Mouse (Mus musculus): ENCODE measurements at regions not wholly inside any gene's neighbourhood (a gene's known extent, or its start where the extent isn't known, plus 50 kb on each side); places are given as distances from the start of the nearest gene placed in this dataset.
A peak's percentile ranks its signal among the peaks of the same experiment; 100 is the strongest.
"Not testable (repeated sequence)": the region's sequence is repeated elsewhere in the genome, so short reads cannot be mapped to it uniquely, and the experiment has no call there.

DNA sequence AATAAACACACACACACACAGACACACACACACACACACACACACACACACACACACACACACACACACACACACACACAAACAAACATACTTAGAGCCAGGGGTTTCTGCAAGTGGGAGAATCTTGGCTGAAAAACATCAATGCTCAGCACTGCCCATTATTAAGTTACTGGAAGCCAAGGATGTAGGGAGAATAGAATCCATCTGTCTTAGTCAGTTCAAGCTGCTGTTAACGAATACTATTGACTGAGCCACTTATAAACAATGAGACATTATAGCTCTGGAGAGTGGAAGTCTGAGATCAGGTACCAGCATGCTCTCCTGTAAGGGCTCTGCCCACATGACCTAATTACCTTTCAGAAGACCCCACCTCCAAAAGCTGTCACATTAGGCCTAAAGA lies 87.4 kb downstream of the Fam174b start:
- intact Hi-C loops (cut with DNase I) = no loop called here
- DNase-seq = no peak

DNA sequence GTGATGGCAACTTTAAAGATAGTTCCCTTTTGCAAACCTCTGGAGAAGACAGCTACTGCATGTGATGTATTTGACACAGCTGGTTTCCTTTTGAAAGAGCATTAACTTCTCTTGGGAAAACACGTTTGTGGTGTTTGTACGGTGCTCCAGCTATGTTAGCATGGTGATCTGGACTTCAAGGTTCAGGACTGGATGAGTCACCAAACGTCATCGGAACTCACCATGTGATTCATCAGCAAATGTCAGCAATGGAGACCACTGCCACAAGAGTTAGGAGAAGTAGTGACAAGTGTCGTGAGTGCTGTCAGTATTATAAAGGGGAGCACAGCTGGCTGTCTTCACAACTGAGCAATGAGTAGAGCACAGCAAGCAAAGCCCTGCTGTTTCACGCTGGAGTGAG lies 90.5 kb downstream of the Fam174b start:
- DNase-seq = no peak
- intact Hi-C loops (cut with DNase I) = no loop called here

DNA sequence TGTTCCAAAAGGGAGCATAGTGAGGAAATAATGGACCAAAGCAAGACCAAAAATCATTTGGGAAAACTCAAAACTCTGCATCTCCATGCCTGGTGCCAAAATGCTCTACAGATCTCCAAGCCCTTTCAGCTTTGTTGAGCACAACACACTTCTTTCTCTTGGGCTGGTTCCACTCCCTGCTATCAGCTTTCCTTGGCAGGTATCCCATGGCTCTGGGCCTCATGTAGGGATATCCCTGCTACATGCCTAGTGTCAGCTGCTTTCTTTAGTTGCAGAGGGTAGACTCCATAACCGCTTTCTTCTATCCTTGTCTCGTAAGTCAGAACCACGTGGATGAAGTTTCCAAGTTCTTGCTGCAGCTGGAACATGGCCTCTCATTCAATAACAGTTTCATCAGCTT lies 100.3 kb downstream of the Fam174b start:
- intact Hi-C loops (cut with DNase I) = no loop called here

DNA sequence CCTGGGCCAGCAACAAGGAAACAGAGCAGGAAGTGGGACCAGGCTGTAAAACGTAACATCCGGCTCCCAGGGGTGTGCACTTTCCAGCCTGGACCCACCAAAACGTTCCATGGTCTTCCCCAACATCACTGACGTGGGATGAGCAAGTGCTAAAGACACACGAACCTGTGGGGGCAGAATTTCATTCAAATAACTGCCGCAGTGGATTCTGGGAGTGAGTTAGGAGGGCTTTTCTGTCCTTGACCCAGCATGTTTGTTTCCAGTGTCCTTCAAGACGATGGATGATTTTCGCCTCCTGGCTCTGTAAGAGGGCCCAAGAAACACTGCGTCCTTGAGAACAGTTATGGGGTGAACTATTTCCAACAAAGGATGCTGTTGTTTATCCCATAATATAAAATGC lies 112.1 kb downstream of the Fam174b start:
- DNase-seq = no peak
- intact Hi-C loops (cut with DNase I) = no loop called here

More for the DNA sequence above, 100.3 kb downstream of the Fam174b start:
- peak; percentile 11 to 62 for DNase-seq

DNA sequence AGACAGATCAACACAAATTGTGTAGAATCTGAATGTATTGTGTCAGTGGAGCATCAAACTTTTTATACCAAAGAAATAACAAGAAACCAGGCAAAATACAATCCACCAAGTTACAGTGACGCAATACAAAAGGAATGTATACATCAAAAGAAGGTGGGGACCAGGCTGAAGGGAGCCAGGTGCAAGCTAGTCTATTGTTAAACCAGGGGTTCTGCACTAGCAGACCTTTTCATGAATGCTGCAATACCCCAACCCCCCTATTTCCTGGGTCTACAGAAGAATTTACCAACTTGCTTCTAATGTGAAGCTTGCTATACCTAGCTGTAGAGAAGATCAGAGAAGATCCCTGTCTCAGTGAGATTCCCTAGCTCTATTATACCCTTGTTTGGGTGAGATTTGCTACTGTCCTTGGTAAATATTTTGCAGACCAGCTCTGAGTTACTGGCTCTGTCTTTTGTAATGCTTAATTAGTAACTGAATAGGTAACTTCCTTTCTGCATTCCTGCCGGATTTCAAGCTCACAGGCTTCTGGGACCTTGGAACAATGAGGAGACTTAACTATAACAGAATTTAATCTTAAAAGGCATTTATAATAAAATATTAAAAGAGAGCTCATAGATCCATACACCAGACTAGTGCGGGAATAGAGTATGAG lies 113.3 kb downstream of the Fam174b start:
- DNase-seq; intact Hi-C loops (cut with DNase I): not testable (repeated sequence)

DNA sequence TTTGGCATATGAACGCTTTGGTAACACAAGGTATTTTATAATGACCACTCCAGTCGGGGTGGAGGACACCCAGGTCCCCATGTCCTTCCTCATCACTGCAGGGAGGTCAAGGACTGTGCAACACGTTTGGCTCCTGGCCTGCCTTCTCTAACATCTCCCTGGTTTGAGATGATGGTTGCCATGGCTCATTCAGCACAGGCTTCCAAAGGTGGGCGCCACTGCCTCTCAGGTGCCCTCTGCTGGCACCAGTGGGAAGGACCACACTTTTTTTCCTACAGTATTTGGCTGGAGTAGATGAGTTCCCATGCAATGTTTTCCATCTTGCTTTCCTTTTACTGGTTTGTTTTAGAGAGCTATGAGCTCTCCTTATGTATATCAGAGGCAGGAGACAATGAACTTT lies 115.4 kb downstream of the Fam174b start:
- DNase-seq = peak; percentile 19 to 62
- intact Hi-C loops (cut with DNase I) = loop anchor here (2.0 to 5.0 kb wide), 2 partner anchors 201 to 497 kb away; no protein-coding TSS in a partner anchor

DNA sequence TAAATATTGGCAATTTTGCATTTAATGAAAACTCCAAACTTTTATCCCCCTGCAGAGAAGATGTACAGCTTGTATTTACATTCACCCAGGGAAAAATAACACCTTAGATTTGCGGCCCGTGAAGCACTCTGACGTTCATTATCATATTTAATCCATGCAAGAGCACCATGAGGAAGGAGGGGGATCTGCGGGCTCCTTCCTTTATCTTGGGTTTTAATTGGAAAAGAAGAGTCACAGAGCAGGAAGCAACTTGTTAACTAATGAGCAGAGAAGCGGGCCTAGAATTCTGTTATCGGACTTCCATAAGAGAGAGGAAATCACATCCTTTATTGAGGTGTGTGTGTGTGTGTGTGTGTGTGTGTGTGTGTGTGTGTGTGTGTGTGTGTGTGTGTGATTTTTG lies 116.8 kb downstream of the Fam174b start:
- intact Hi-C loops (cut with DNase I) = loop anchor here (5.0 kb wide), 1 partner anchor 495 kb away; no protein-coding TSS in a partner anchor

DNA sequence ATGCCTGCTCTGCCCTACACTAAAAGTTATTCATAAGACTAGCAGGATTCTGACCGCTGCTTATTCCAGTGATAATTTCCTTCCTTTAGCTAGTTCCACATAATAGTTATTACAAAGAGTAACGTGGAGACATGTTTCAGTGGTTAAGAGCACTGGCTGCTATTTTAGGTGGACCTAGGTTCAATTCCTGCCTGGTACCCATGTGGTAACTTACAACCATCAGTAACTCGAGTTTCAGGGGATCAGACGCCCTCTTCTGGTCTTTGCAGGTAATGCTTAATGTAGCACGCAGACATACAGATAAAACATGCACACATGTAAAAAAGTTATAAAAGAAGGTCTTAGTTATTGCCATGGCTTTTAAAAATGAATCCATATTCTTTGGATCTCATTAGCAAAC lies 125.0 kb downstream of the Fam174b start:
- DNase-seq = no peak
- intact Hi-C loops (cut with DNase I) = no loop called here

More for the DNA sequence above, 116.8 kb downstream of the Fam174b start:
- DNase-seq = no peak

DNA sequence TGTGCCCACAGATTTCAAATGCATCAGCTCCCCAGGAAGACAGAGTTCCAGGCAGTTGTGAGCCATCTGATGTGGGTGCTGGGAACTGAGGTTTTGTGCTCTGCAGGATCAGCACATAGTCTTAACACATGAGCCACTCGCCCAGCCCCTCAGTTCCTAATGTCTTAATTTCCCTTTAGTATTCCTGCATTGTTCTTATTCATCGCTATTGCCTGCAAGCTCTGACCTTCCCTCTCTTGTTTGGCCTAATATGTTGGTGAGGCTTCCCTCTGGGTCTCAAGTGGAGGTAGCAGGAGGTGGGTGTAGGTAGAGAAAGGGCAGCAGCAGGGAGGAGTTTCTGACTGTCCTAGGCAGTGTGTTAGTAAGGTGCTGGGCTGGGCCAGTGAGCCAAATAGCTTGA lies 132.1 kb downstream of the Fam174b start:
- intact Hi-C loops (cut with DNase I) = no loop called here
- no peak for DNase-seq

DNA sequence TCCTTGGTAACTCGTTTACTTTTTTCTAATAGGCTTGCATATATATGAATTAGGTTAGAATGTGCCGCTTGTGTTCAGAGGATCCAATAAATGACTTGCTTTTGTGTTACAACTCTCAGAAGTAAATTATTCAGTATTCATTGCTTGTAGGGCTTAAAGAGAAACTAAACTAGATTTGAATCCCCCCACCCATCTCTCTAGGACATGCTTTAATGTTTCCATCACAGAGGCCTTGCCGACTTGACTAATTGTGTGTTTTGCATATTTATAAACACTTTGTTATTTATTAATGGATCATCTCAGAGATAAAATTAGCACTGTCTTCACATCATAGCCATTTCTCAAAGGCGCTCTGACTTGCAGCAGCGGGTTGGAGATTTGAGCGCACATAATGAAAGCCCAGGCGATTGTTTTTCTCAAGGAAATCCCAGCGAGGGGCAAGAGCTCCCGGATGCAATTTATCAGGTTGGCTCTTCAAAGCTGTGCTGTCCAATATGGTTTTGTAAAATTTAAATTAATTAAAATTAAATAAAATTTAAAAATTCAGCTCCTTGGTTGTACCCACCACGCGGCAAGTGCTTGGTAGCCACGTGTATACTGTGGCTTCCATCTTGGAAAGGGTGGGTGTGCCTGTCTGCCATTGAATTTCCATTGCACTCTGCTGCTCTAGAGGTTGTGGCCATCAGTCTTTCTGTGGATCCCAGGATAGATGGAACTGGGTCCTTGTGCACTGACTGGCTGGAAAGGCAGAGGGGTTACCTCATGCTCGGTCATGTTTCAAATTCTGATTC lies 132.0 kb downstream of the St8sia2 start:
- no peak for DNase-seq
- intact Hi-C loops (cut with DNase I) = no loop called here

DNA sequence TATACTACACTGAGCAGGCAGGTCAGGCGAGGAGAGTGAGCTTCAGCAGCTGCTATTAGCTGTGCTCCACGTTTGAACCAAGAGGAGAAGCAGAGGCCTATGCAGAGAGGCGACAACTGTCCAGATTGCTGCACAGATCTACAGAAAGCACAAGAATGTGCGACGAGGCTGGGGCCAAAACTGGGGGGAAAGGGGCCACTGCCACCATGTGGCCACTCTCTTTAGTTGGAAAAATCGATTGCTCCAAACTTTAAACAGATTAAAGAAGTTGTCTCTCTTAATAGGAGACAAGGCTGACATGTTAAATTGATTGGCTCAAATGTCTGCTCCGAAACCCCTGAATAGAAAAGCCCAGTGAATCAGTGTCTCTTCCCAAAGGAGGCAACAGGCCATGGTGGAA lies 127.3 kb downstream of the St8sia2 start:
- intact Hi-C loops (cut with DNase I) = no loop called here
- no peak for DNase-seq

All from heart, postnatal 14 days (tissue).